In genomic region chr13:107303322-107303721, GRCm38 (mm10) we compare ENCODE assay signal across 18 mouse cellular contexts.
A peak's percentile ranks its signal among the peaks of the same experiment; 100 is the strongest.
DNase-seq lines count a peak whose midpoint lies in the region; ATAC-seq lines count a peak whose summit lies in the region.
"Had no signal": no experiment of that assay in that cellular context is flagged by ENCODE, and none has a peak within 500 bp of the region (broad histone marks: within the 10 kb centered on the region; RNA-seq: fewer than 3 reads in every experiment).

No protein-coding gene starts in this region.

- H3K27ac ChIP-seq in heart, embryonic 12.5 days (ENCODE audit: poor library complexity, severe bottlenecking), result no peak overlapping the region
- H3K27ac ChIP-seq in lung, embryonic 16.5 days (ENCODE audit: low read length), result no peak overlapping the region
- H3K27ac ChIP-seq: embryonic facial prominence, embryonic 12.5 days; forebrain, embryonic 12.5 days; hindbrain, embryonic 10.5 days; hindbrain, embryonic 14.5 days; intestine, embryonic 15.5 days had no signal

- DNase-seq in embryo, embryonic 9.5 days (ENCODE audit: extremely low spot score), result peak; percentile 4
- DNase-seq in embryo, embryonic 11 days, result no peak
- no peak for DNase-seq in heart, adult 18-20 months
- no peak for DNase-seq in lung, postnatal 14 days
- peak; percentile 13 for DNase-seq in mesoderm, embryonic 11.5 days (ENCODE audit: low read depth, low spot score)
- DNase-seq: adrenal gland, postnatal 10 days; cerebellum, adult 11 months; cerebellum, adult 8-10 months; cerebellum, postnatal 14 days; gastrocnemius, postnatal 10 days had no signal

- no peaks in the 10 kb centered on the region for H3K27me3 ChIP-seq in heart, embryonic 12.5 days (replicated peaks)
- H3K27me3 ChIP-seq in lung, embryonic 16.5 days (ENCODE audit: control insufficient read depth, insufficient read depth, low read depth, low read length), result no peaks in the 10 kb centered on the region
- H3K27me3 ChIP-seq: embryonic facial prominence, embryonic 12.5 days; forebrain, embryonic 12.5 days; intestine, embryonic 15.5 days had no signal

- ATAC-seq in heart, embryonic 12.5 days (ENCODE audit: insufficient number of reproducible peaks, low FRiP score), result peak; percentile 25; the same call in 1 of the 2 replicates
- peak; percentile 31; the same call in 1 of the 2 replicates for ATAC-seq in lung, embryonic 16.5 days (ENCODE audit: low read depth)
- ATAC-seq: forebrain, embryonic 16.5 days; intestine, embryonic 15.5 days had no signal

- peaks cover 24% of the 10 kb centered on the region for H3K4me1 ChIP-seq in heart, embryonic 12.5 days (replicated peaks)
- no peaks in the 10 kb centered on the region for H3K4me1 ChIP-seq in lung, embryonic 16.5 days (replicated peaks; ENCODE audit: control insufficient read depth, insufficient read depth, low read length)
- H3K4me1 ChIP-seq: embryonic facial prominence, embryonic 12.5 days; forebrain, embryonic 12.5 days; hindbrain, embryonic 10.5 days; intestine, embryonic 15.5 days had no signal

- H3K9me3 ChIP-seq in heart, embryonic 12.5 days (replicated peaks), result no peaks in the 10 kb centered on the region
- no peaks in the 10 kb centered on the region for H3K9me3 ChIP-seq in lung, embryonic 16.5 days (ENCODE audit: control insufficient read depth, low read length)
- H3K9me3 ChIP-seq: embryonic facial prominence, embryonic 12.5 days; forebrain, embryonic 12.5 days; hindbrain, embryonic 10.5 days; intestine, embryonic 15.5 days had no signal

- H3K4me3 ChIP-seq in heart, embryonic 12.5 days, result no peak overlapping the region
- H3K4me3 ChIP-seq in lung, embryonic 16.5 days (ENCODE audit: low read length), result no peak overlapping the region
- H3K4me3 ChIP-seq: embryonic facial prominence, embryonic 12.5 days; forebrain, embryonic 12.5 days; hindbrain, embryonic 10.5 days; intestine, embryonic 15.5 days had no signal

- no peaks in the 10 kb centered on the region for H3K36me3 ChIP-seq in heart, embryonic 12.5 days
- no peaks in the 10 kb centered on the region for H3K36me3 ChIP-seq in lung, embryonic 16.5 days (ENCODE audit: control insufficient read depth, insufficient read depth, low read length)
- H3K36me3 ChIP-seq: embryonic facial prominence, embryonic 12.5 days; forebrain, embryonic 12.5 days; hindbrain, embryonic 10.5 days; intestine, embryonic 15.5 days had no signal

- H3K9ac ChIP-seq in heart, embryonic 12.5 days, result no peak overlapping the region
- no peak overlapping the region for H3K9ac ChIP-seq in lung, embryonic 16.5 days (ENCODE audit: low read length)
- H3K9ac ChIP-seq: embryonic facial prominence, embryonic 12.5 days; forebrain, embryonic 12.5 days; hindbrain, embryonic 14.5 days; intestine, embryonic 15.5 days had no signal

- no peak overlapping the region for H3K4me2 ChIP-seq in heart, embryonic 12.5 days
- no peak overlapping the region for H3K4me2 ChIP-seq in lung, embryonic 16.5 days (ENCODE audit: low read depth, low read length)
- H3K4me2 ChIP-seq: embryonic facial prominence, embryonic 12.5 days; forebrain, embryonic 12.5 days; hindbrain, embryonic 14.5 days; intestine, embryonic 15.5 days had no signal

- 17% methylated on average over 5 of the region's 5 CpGs for WGBS in heart, embryonic 12.5 days
- 15% methylated on average over 5 of the region's 5 CpGs for WGBS in lung, embryonic 16.5 days

Comparison
In these comparisons a context has a peak if more than half of its experiments do, and no peak if none do; other contexts are left out.
1. DNase-seq: peak in embryo, embryonic 9.5 days (single experiment) and mesoderm, embryonic 11.5 days (single experiment); none in embryo, embryonic 11 days (single experiment), heart, adult 18-20 months (0 of 2) and lung, postnatal 14 days (single experiment).